Mouse (Mus musculus): ENCODE results near the gene Npw. TPM values are rescaled to one million over a fixed set of nuclear protein-coding genes. Genes with fewer than 3 reads are reported as not detected.

Npw gene
- polyA plus RNA-seq, 1 experiment from 2014 or later = not detected

Other genes starting within 250 kb of the Npw start
- gene Rnps1, start 243.9 kb downstream of the Npw start, polyA plus RNA-seq (2014; fragmentation: Nextera tagmentation; extraction: Ambion mirVana) = 285 and 287 TPM in 2 replicates
- 44.2 and 49.9 TPM in 2 replicates for gene Eci1, start 231.8 kb downstream of the Npw start, polyA plus RNA-seq (2014; fragmentation: Nextera tagmentation; extraction: Ambion mirVana)
- 6.5 and 7.5 TPM in 2 replicates for gene Dnase1l2, start 215.4 kb downstream of the Npw start, polyA plus RNA-seq (2014; fragmentation: Nextera tagmentation; extraction: Ambion mirVana)
- 34.6 and 36.9 TPM in 2 replicates for gene E4f1, start 188.1 kb downstream of the Npw start, polyA plus RNA-seq (2014; fragmentation: Nextera tagmentation; extraction: Ambion mirVana)
- gene Pgp, start 188.1 kb downstream of the Npw start, polyA plus RNA-seq (2014; fragmentation: Nextera tagmentation; extraction: Ambion mirVana) = 73.3 and 75.4 TPM in 2 replicates
- 0.68 TPM in 1 of 2 replicates, not detected in the other for gene Bricd5, start 184.6 kb downstream of the Npw start, polyA plus RNA-seq (2014; fragmentation: Nextera tagmentation; extraction: Ambion mirVana)
- 36.2 and 38.0 TPM in 2 replicates for gene Mlst8, start 179.4 kb downstream of the Npw start, polyA plus RNA-seq (2014; fragmentation: Nextera tagmentation; extraction: Ambion mirVana)
- 44.9 and 52.2 TPM in 2 replicates for gene Caskin1, start 169.9 kb downstream of the Npw start, polyA plus RNA-seq (2014; fragmentation: Nextera tagmentation; extraction: Ambion mirVana)
- 74.2 and 76.6 TPM in 2 replicates for gene Traf7, start 130.5 kb downstream of the Npw start, polyA plus RNA-seq (2014; fragmentation: Nextera tagmentation; extraction: Ambion mirVana)
- gene Rab26, start 124.2 kb downstream of the Npw start, polyA plus RNA-seq (2014; fragmentation: Nextera tagmentation; extraction: Ambion mirVana) = 1.8 and 5.7 TPM in 2 replicates
- gene Pkd1, start 108.6 kb downstream of the Npw start, polyA plus RNA-seq (2014; fragmentation: Nextera tagmentation; extraction: Ambion mirVana) = 30.8 and 37.5 TPM in 2 replicates
- 74.7 and 87.7 TPM in 2 replicates for gene Tsc2, start 25.8 kb downstream of the Npw start, polyA plus RNA-seq (2014; fragmentation: Nextera tagmentation; extraction: Ambion mirVana)
- gene Nthl1, start 25.8 kb downstream of the Npw start, polyA plus RNA-seq (2014; fragmentation: Nextera tagmentation; extraction: Ambion mirVana) = 6.8 and 7.3 TPM in 2 replicates
- 49.3 and 52.6 TPM in 2 replicates for gene Slc9a3r2, start 8.1 kb downstream of the Npw start, polyA plus RNA-seq (2014; fragmentation: Nextera tagmentation; extraction: Ambion mirVana)
- gene Zfp598, start 11.2 kb upstream of the Npw start, polyA plus RNA-seq (2014; fragmentation: Nextera tagmentation; extraction: Ambion mirVana) = 22.6 and 24.5 TPM in 2 replicates
- 154 and 196 TPM in 2 replicates for gene Syngr3, start 31.5 kb upstream of the Npw start, polyA plus RNA-seq (2014; fragmentation: Nextera tagmentation; extraction: Ambion mirVana)
- 37.0 and 40.1 TPM in 2 replicates for gene Gfer, start 37.7 kb upstream of the Npw start, polyA plus RNA-seq (2014; fragmentation: Nextera tagmentation; extraction: Ambion mirVana)
- 1.3 and 3.3 TPM in 2 replicates for gene Noxo1, start 37.8 kb upstream of the Npw start, polyA plus RNA-seq (2014; fragmentation: Nextera tagmentation; extraction: Ambion mirVana)
- gene Tbl3, start 49.2 kb upstream of the Npw start, polyA plus RNA-seq (2014; fragmentation: Nextera tagmentation; extraction: Ambion mirVana) = 59.9 and 70.1 TPM in 2 replicates
- gene Rnf151, start 59.6 kb upstream of the Npw start, polyA plus RNA-seq (2014; fragmentation: Nextera tagmentation; extraction: Ambion mirVana) = not detected in 2 replicates
- 742 and 744 TPM in 2 replicates for gene Rps2, start 59.7 kb upstream of the Npw start, polyA plus RNA-seq (2014; fragmentation: Nextera tagmentation; extraction: Ambion mirVana)
- gene Ndufb10, start 66.0 kb upstream of the Npw start, polyA plus RNA-seq (2014; fragmentation: Nextera tagmentation; extraction: Ambion mirVana) = 296 and 349 TPM in 2 replicates
- gene Rpl3l, start 69.4 kb upstream of the Npw start, polyA plus RNA-seq (2014; fragmentation: Nextera tagmentation; extraction: Ambion mirVana) = 0.20 TPM in 1 of 2 replicates, not detected in the other
- 21.5 and 27.7 TPM in 2 replicates for gene Msrb1, start 78.2 kb upstream of the Npw start, polyA plus RNA-seq (2014; fragmentation: Nextera tagmentation; extraction: Ambion mirVana)
- gene Hs3st6, start 94.5 kb upstream of the Npw start, polyA plus RNA-seq (2014; fragmentation: Nextera tagmentation; extraction: Ambion mirVana) = 0.48 TPM in 1 of 2 replicates, not detected in the other
- gene Meiob, start 145.8 kb upstream of the Npw start, polyA plus RNA-seq (2014; fragmentation: Nextera tagmentation; extraction: Ambion mirVana) = not detected in 2 replicates
- 69.1 and 77.2 TPM in 2 replicates for gene Hagh, start 181.7 kb upstream of the Npw start, polyA plus RNA-seq (2014; fragmentation: Nextera tagmentation; extraction: Ambion mirVana)
- gene Fahd1, start 191.9 kb upstream of the Npw start, polyA plus RNA-seq (2014; fragmentation: Nextera tagmentation; extraction: Ambion mirVana) = 24.4 and 27.6 TPM in 2 replicates
- not detected in 2 replicates for gene Igfals, start 207.5 kb upstream of the Npw start, polyA plus RNA-seq (2014; fragmentation: Nextera tagmentation; extraction: Ambion mirVana)
- 69.2 and 75.7 TPM in 2 replicates for gene Nubp2, start 227.9 kb upstream of the Npw start, polyA plus RNA-seq (2014; fragmentation: Nextera tagmentation; extraction: Ambion mirVana)
- gene Spsb3, start 228.2 kb upstream of the Npw start, polyA plus RNA-seq (2014; fragmentation: Nextera tagmentation; extraction: Ambion mirVana) = 74.5 and 83.8 TPM in 2 replicates
- gene Eme2, start 236.6 kb upstream of the Npw start, polyA plus RNA-seq (2014; fragmentation: Nextera tagmentation; extraction: Ambion mirVana) = 21.4 and 23.7 TPM in 2 replicates
- gene Mrps34, start 236.7 kb upstream of the Npw start, polyA plus RNA-seq (2014; fragmentation: Nextera tagmentation; extraction: Ambion mirVana) = 85.5 and 86.4 TPM in 2 replicates
- 98.0 and 115 TPM in 2 replicates for gene Nme3, start 238.0 kb upstream of the Npw start, polyA plus RNA-seq (2014; fragmentation: Nextera tagmentation; extraction: Ambion mirVana)

All from neural tube, embryonic 14.5 days (tissue).